ENCODE assay signal across 8 mouse cellular contexts in genomic region chr10:40499314-40500252, GRCm38 (mm10).
DNase-seq lines count a peak whose midpoint lies in the region; ATAC-seq and TF ChIP-seq lines count a peak whose summit lies in the region.

No protein-coding gene starts in this region.

- H3K9ac ChIP-seq in intestine, embryonic 14.5 days (ENCODE audit: low read length) = no peak overlapping the region

- no peaks in the 10 kb centered on the region for H3K36me3 ChIP-seq in intestine, embryonic 14.5 days (ENCODE audit: control insufficient read depth, insufficient read depth, low read length)

- H3K4me1 ChIP-seq in intestine, embryonic 14.5 days (replicated peaks; ENCODE audit: control insufficient read depth, insufficient read depth, low read length) = peaks cover 4% of the 10 kb centered on the region; the same call in 1 of the 2 replicates

- DNase-seq in CD4-positive, CD25-positive, alpha-beta regulatory T cell, adult 2 months (ENCODE audit: low read depth, low spot score) = peak; percentile 51
- DNase-seq in cerebellum, adult 18-20 months = peak; percentile 25 to 46
- peak; percentile 70 to 80 for DNase-seq in frontal cortex, postnatal 10 days (ENCODE audit: low spot score in 2 of 2)
- no peak for DNase-seq in intestine, embryonic 14.5 days (ENCODE audit: low spot score)
- DNase-seq in left cerebral cortex, adult 2 months (ENCODE audit: extremely low spot score in 1 of 2, low spot score in 2 of 2) = peak; percentile 55 to 76
- peak; percentile 71 for DNase-seq in lung, postnatal 25 days (ENCODE audit: low spot score)
- DNase-seq in right cerebral cortex, adult 18-20 months = peak; percentile 87
- DNase-seq in urinary bladder, postnatal 10 days (ENCODE audit: low spot score) = no peak

- TF ChIP-seq CTCF in left cerebral cortex, adult 2 months (IDR thresholded peaks at IDR 0.05) = no peak

- no peak overlapping the region for H3K4me3 ChIP-seq in intestine, embryonic 14.5 days (ENCODE audit: low read depth, low read length)
- H3K4me3 ChIP-seq in left cerebral cortex, adult 2 months = no peak overlapping the region

- peak overlapping the region; percentile 9; the same call in 1 of the 2 replicates for H3K4me2 ChIP-seq in intestine, embryonic 14.5 days (ENCODE audit: low read length)

- intact Hi-C loops in left cerebral cortex, adult 2 months (cut with DNase I) = loop anchor here (1.0 kb wide), 1 partner anchor 20 kb away; no protein-coding TSS in a partner anchor

- peak; percentile 77 for ATAC-seq in intestine, embryonic 14.5 days (replicated peaks; ENCODE audit: low FRiP score, low TSS enrichment, low read depth)

- H3K27ac ChIP-seq in intestine, embryonic 14.5 days (ENCODE audit: low read depth) = 0 out of 2 replicates have a peak overlapping the region, but pooled peaks have one; percentile 33
- H3K27ac ChIP-seq in left cerebral cortex, adult 2 months = peak overlapping the region; percentile 89

- no peaks in the 10 kb centered on the region for H3K27me3 ChIP-seq in intestine, embryonic 14.5 days (replicated peaks; ENCODE audit: control insufficient read depth, insufficient read depth, low read length)

- H3K9me3 ChIP-seq in intestine, embryonic 14.5 days (ENCODE audit: control insufficient read depth, low read length) = no peaks in the 10 kb centered on the region

- WGBS in intestine, embryonic 14.5 days = 62% methylated on average over 18 of the region's 18 CpGs

Comparison
In these comparisons a context has a peak if more than half of its experiments do, and no peak if none do; other contexts are left out.
1. DNase-seq: peak in CD4-positive, CD25-positive, alpha-beta regulatory T cell, adult 2 months (single experiment), cerebellum, adult 18-20 months (2 of 2), frontal cortex, postnatal 10 days (2 of 2), left cerebral cortex, adult 2 months (2 of 2), lung, postnatal 25 days (single experiment) and right cerebral cortex, adult 18-20 months (single experiment); none in intestine, embryonic 14.5 days (single experiment) and urinary bladder, postnatal 10 days (single experiment).